Mouse (Mus musculus) CH12.LX (cell line): ENCODE data around the gene Lrp6. TPM values are rescaled to one million over a fixed set of nuclear protein-coding genes. Genes with fewer than 3 reads are reported as not detected.

Experiments
- DNase-seq: peaks from one replicate; pipeline ENCODE4 v3.0.0-alpha.2; 2013; ENCODE audit errors: extremely low read depth
- H3K27ac ChIP-seq: 2 replicates; pipeline ENCODE4 v1.5.1; 2012; ENCODE audit warnings: low read depth, mild to moderate bottlenecking, control low read depth, moderate library complexity; ENCODE audit not compliant: insufficient read depth
- H3K27me3 ChIP-seq: replicated peaks from 2 replicates; pipeline ENCODE3; 2012; ENCODE audit warnings: inconsistent platforms
- H3K36me3 ChIP-seq, 2 experiments: replicated peaks in 1 of 2; 2 replicates each; pipeline versions ENCODE3 to v1.6.1; 2012; ENCODE audit warnings: inconsistent platforms in 1 of 2, low read length in 1 of 2, mild to moderate bottlenecking in 1 of 2, mixed read lengths in 1 of 2, moderate library complexity in 1 of 2; ENCODE audit not compliant: control insufficient read depth in 1 of 2, insufficient read depth in 1 of 2
- H3K4me1 ChIP-seq, 2 experiments: 2 replicates each; pipeline ENCODE4 v1.6.1; 2012; ENCODE audit warnings: inconsistent platforms in 1 of 2, moderate library complexity in 1 of 2; ENCODE audit not compliant: insufficient read depth in 2 of 2, control insufficient read depth in 1 of 2
- H3K4me2 ChIP-seq: 2 replicates; pipeline ENCODE4 v1.6.1; 2012; ENCODE audit warnings: low read depth, mild to moderate bottlenecking, control low read depth; ENCODE audit not compliant: poor library complexity, insufficient read depth, severe bottlenecking
- H3K4me3 ChIP-seq, 3 experiments: fragments of 150-350 bp in 1 of 3; sonication (generic) in 1 of 3; replicated peaks in 1 of 3; 2 replicates each; pipeline versions ENCODE3 to v1.5.1; 2011 to 2012; ENCODE audit warnings: low read depth in 2 of 3, low read length in 2 of 3, mild to moderate bottlenecking in 2 of 3, moderate library complexity in 2 of 3, control low read depth in 1 of 3, improper control_type of control experiment in 1 of 3, inconsistent platforms in 1 of 3, mixed read lengths in 1 of 3; ENCODE audit not compliant: poor library complexity in 1 of 3
- H3K79me2 ChIP-seq: replicated peaks from 2 replicates; pipeline ENCODE4 v1.6.1; 2012; ENCODE audit warnings: mild to moderate bottlenecking, moderate library complexity; ENCODE audit not compliant: control insufficient read depth, poor library complexity, insufficient read depth, severe bottlenecking; ENCODE audit errors: extremely low read depth
- H3K9ac ChIP-seq: 2 replicates; pipeline ENCODE4 v1.6.1; 2012; ENCODE audit warnings: low read depth, mild to moderate bottlenecking, control low read depth, moderate library complexity; ENCODE audit not compliant: insufficient read depth
- H3K9me3 ChIP-seq: replicated peaks from 2 replicates; pipeline ENCODE3; 2012; ENCODE audit warnings: low read length, inconsistent platforms, mixed read lengths
- CHD2 ChIP-seq: IDR thresholded peaks from 2 replicates; pipeline ENCODE4 v1.6.1; 2011; ENCODE audit warnings: low read length, improper control_type of control experiment
- CTCF ChIP-seq, 2 experiments: IDR thresholded peaks in 1 of 2; conservative IDR thresholded peaks in 1 of 2; 2 replicates each; pipeline ENCODE4 v1.5.1; 2011 to 2012; ENCODE audit warnings: low read depth in 2 of 2, low read length in 2 of 2, improper control_type of control experiment in 1 of 2, inconsistent platforms in 1 of 2, mild to moderate bottlenecking in 1 of 2, moderate library complexity in 1 of 2
- E2F4 ChIP-seq: IDR thresholded peaks from 2 replicates; pipeline ENCODE4 v1.6.1; 2011; ENCODE audit warnings: low read depth, low read length, improper control_type of control experiment; ENCODE audit not compliant: insufficient replicate concordance
- ELF1 ChIP-seq: IDR thresholded peaks from 2 replicates; pipeline ENCODE4 v1.6.1; 2014; ENCODE audit warnings: low read depth, mild to moderate bottlenecking, inconsistent platforms, low read length, improper control_type of control experiment
- HCFC1 ChIP-seq: IDR thresholded peaks from 2 replicates; pipeline ENCODE4 v1.6.1; 2012; ENCODE audit warnings: low read depth, mild to moderate bottlenecking, inconsistent platforms, low read length, improper control_type of control experiment
- JUND ChIP-seq: conservative IDR thresholded peaks from 2 replicates; pipeline ENCODE4 v1.6.1; 2011; ENCODE audit warnings: low read depth, low read length, improper control_type of control experiment
- KAT2A ChIP-seq: IDR thresholded peaks from 2 replicates; pipeline ENCODE4 v1.6.1; 2012; ENCODE audit warnings: low read length, improper control_type of control experiment, inconsistent platforms; ENCODE audit not compliant: insufficient replicate concordance
- NRF1 ChIP-seq: IDR thresholded peaks from 2 replicates; pipeline ENCODE4 v1.6.1; 2014; ENCODE audit warnings: low read depth, mild to moderate bottlenecking, inconsistent platforms, low read length, improper control_type of control experiment, moderate library complexity
- POLR2A ChIP-seq: IDR thresholded peaks from 2 replicates; pipeline ENCODE4 v1.6.1; 2011; ENCODE audit warnings: low read depth, mild to moderate bottlenecking, improper control_type of control experiment, low read length
- POLR2AphosphoS2 ChIP-seq: IDR thresholded peaks from 2 replicates; pipeline ENCODE4 v1.6.1; 2011; ENCODE audit warnings: low read depth, low read length, improper control_type of control experiment
- RAD21 ChIP-seq: IDR thresholded peaks from 2 replicates; pipeline ENCODE4 v1.6.1; 2011; ENCODE audit warnings: low read depth, mild to moderate bottlenecking, low read length, improper control_type of control experiment, moderate library complexity
- SIN3A ChIP-seq: IDR thresholded peaks from 2 replicates; pipeline ENCODE4 v1.6.1; 2012; ENCODE audit warnings: low read length, improper control_type of control experiment, inconsistent platforms
- TBP ChIP-seq: conservative IDR thresholded peaks from 2 replicates; pipeline ENCODE4 v1.6.1; 2011; ENCODE audit warnings: low read depth, low read length, improper control_type of control experiment
- TCF12 ChIP-seq: IDR thresholded peaks from 2 replicates; pipeline ENCODE4 v1.6.1; 2014; ENCODE audit warnings: low read depth, mild to moderate bottlenecking, inconsistent platforms, low read length, improper control_type of control experiment
- UBTF ChIP-seq: IDR thresholded peaks from 2 replicates; pipeline ENCODE4 v1.6.1; 2012; ENCODE audit warnings: low read depth, mild to moderate bottlenecking, inconsistent platforms, low read length, improper control_type of control experiment, moderate library complexity
- USF2 ChIP-seq: conservative IDR thresholded peaks from 2 replicates; pipeline ENCODE4 v1.6.1; 2011; ENCODE audit warnings: low read depth, low read length, improper control_type of control experiment
- ZC3H11A ChIP-seq: IDR thresholded peaks from 2 replicates; pipeline ENCODE4 v1.6.1; 2012; ENCODE audit warnings: low read depth, mild to moderate bottlenecking, inconsistent platforms, low read length, improper control_type of control experiment
- ZMIZ1 ChIP-seq: IDR thresholded peaks from 2 replicates; pipeline ENCODE4 v1.6.1; 2012; ENCODE audit warnings: low read depth, mild to moderate bottlenecking, inconsistent platforms, low read length, improper control_type of control experiment
- ZNF384 ChIP-seq: IDR thresholded peaks from 2 replicates; pipeline ENCODE4 v1.6.1; 2012; ENCODE audit warnings: low read depth, low read length, improper control_type of control experiment, inconsistent platforms
- dilution Hi-C: fragments of 300-500 bp; cut with MboI; formaldehyde crosslinking; loops from 2 replicates; pipeline ENCODE4 v1.14.3; 2020; ENCODE audit warnings: low sequenced_read_pairs; ENCODE audit not compliant: extremely low pct_unique_long_range_greater_than_20kb, extremely low pct_ligation_motif_present
- in situ Hi-C: fragments of 300-500 bp; cut with MboI; formaldehyde crosslinking; loops from 3 replicates; pipeline ENCODE4 v1.14.3; 2019; ENCODE audit warnings: low sequenced_read_pairs, low pct_ligation_motif_present, low pct_unique_long_range_greater_than_20kb, mixed read lengths
- polyA plus RNA-seq: library from polyadenylated mRNA; unstranded; fragments of >175 nt; gene quantifications from 2 replicates; pipeline ENCODE4 v1.2.1, GENCODE M21; 2012; ENCODE audit warnings: low read depth; ENCODE audit not compliant: insufficient read length
- total RNA-seq, 2 experiments: library from RNA; depleted of rRNA; stranded (reverse); fragments of 300-350 nt in 1 of 2; fragments of >200 nt in 1 of 2; gene quantifications; 2 replicates each; pipeline ENCODE4 v1.2.3; 2012 to 2014

Gene Lrp6
- total and polyA plus RNA-seq, 3 experiments = 12.4 to 15.6 (median 13.3) TPM

DNA sequence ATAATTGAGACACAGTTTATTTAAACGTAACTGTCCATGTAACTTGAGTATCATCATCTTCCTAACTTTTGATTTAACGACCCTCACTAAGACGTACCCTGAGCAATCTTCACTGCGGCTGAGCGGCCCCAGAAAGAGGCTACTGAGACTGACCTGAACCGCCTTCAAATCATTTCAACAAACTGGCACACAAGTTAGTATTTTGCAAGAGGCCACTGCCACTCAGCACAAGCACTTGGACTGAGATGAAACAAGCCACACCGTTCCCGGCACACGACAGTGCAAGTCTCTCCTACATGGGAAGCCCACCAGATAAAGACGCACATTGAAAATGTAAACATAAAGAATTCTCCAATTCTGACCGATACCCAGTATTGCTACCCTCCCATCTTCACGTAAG lies 118.3 kb downstream of the Lrp6 start:
- in situ Hi-C loops = loop anchor here (25.0 kb wide), 1 partner anchor 414 kb away; no protein-coding TSS in a partner anchor
- H3K79me2 ChIP-seq = no peaks in the 10 kb centered on the region
- H3K36me3 ChIP-seq = peaks cover 28 to 70% of the 10 kb centered on the region in 2 experiments

DNA sequence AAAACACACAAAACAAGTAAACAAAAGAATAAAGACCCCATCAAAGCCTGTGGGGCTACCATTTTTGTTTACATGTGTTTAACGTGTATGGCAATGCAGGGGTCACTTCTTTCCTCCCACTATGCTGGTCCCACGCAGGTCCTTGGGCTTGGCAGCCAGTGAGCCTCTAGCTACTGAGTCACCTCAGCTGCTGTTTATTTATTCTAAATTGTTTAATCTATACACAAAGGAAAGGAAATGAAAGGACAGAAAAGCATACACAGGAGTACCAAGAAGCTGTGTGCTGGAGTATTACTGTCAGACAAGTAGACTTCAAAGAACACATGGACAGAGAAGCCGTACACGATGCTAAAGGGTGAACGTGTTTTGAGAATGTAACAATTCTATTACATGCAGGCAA lies 122.8 kb downstream of the Lrp6 start:
- peaks cover 4% of the 10 kb centered on the region for H3K9me3 ChIP-seq
- in situ Hi-C loops (loop anchor here (25.0 kb wide), 1 partner anchor 418 kb away; no protein-coding TSS in a partner anchor), dilution Hi-C loops (no loop called here)
- peaks cover 0 to 11% of the 10 kb centered on the region in 2 experiments; a peak in 1 of 4 replicates for H3K4me1 ChIP-seq
- H3K27me3 ChIP-seq = no peaks in the 10 kb centered on the region
- H3K4me2 ChIP-seq = no peak overlapping the region
- H3K4me3 ChIP-seq = no peak overlapping the region
- H3K27ac ChIP-seq = no peak overlapping the region
- DNase-seq = no peak
- H3K9ac ChIP-seq = no peak overlapping the region
- H3K79me2 ChIP-seq = no peaks in the 10 kb centered on the region
- no peak for TF ChIP-seq UBTF
- no peak for TF ChIP-seq NRF1
- no peak for TF ChIP-seq ZNF384
- no peak for TF ChIP-seq RAD21
- TF ChIP-seq TCF12 = no peak
- TF ChIP-seq USF2 = no peak
- no peak for TF ChIP-seq POLR2A
- peaks cover 4 to 30% of the 10 kb centered on the region in 2 experiments for H3K36me3 ChIP-seq

More for the DNA sequence above, 118.3 kb downstream of the Lrp6 start:
- Histone ChIP-seq H3K9me3 (peaks cover 4% of the 10 kb centered on the region), H3K27me3 (no peaks in the 10 kb centered on the region), H3K4me1 (peaks cover 2 to 22% of the 10 kb centered on the region in 2 experiments; a peak in 3 of 4 replicates), H3K9ac (no peak overlapping the region), H3K4me2 (no peak overlapping the region), H3K27ac (no peak overlapping the region), H3K4me3 (no peak overlapping the region)
- dilution Hi-C loops = no loop called here
- no peak for TF ChIP-seq POLR2A
- no peak for TF ChIP-seq HCFC1
- no peak for TF ChIP-seq ELF1
- no peak for TF ChIP-seq ZMIZ1
- TF ChIP-seq CHD2 = no peak
- no peak for TF ChIP-seq ZC3H11A
- no peak for TF ChIP-seq JUND
- TF ChIP-seq E2F4 = no peak
- no peak for TF ChIP-seq UBTF
- no peak for TF ChIP-seq RAD21
- no peak for TF ChIP-seq CTCF (conservative IDR thresholded peaks at IDR 0.05 in 1 of 2, IDR thresholded peaks at IDR 0.05 in 1 of 2; ENCODE audit: low read depth in 2 of 2, low read length in 2 of 2)
- TF ChIP-seq TBP = no peak
- no peak for TF ChIP-seq SIN3A
- TF ChIP-seq POLR2AphosphoS2 = no peak
- TF ChIP-seq KAT2A = no peak
- no peak for DNase-seq
